Comparison of ENCODE assay signal across 7 mouse cellular contexts in the genomic region with DNA sequence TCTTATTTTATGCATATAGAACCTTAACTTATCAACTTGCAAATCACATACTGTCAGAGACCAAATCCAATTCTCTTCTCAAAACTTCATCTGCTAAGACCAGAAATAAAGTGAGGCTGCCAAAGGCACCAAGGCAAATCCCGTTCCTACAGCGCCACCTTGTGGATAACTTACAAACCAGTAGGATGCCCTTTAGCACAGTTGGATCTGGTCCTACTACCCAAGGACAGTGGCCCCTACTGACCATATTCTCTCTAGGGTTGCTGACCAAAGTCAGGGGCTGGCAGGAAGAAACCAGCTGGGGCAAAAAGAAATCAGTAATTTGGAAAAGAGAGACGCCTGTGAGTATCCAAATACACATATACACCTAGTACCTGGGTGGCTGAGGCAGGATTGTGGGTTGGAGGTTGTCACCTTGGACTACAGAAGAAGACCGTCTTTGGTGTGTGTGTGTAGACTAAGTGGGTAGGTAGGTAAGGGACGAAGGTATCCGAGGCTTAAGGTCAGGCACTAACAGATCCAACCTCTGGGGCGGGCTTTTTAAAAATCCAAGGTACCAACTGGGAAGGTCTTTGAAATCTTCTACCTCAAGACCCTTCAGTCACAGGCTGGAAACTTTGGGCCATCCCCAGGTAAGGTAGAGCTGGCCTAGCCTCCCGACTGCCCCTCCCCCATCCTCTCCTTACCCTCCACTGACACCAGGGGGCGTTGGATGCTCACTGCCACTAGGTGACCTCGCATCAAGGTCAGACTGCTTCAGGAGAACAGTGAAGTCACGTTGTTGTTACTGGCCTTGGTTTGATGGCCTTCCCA. TPM values are rescaled to one million over a fixed set of nuclear protein-coding genes. Genes with fewer than 3 reads are reported as not detected.
DNase-seq lines count a peak whose midpoint lies in the region; ATAC-seq and TF ChIP-seq lines count a peak whose summit lies in the region.

No protein-coding gene starts in this region.

- no peaks in the 10 kb centered on the region for H3K36me3 ChIP-seq in hindbrain, embryonic 16.5 days (ENCODE audit: control insufficient read depth, insufficient read depth, low read length)

- no peak for TF ChIP-seq POLR2A in cerebellum, adult 2 months (IDR thresholded peaks at IDR 0.05; ENCODE audit: borderline replicate concordance, insufficient read depth, low read length)

- ATAC-seq in hindbrain, embryonic 16.5 days, result peak; percentile 75

- no peaks in the 10 kb centered on the region for H3K9me3 ChIP-seq in hindbrain, embryonic 16.5 days (ENCODE audit: control insufficient read depth, low read length)

- no peak overlapping the region for H3K4me3 ChIP-seq in cerebellum, adult 2 months (replicated peaks; ENCODE audit: insufficient read depth, low read depth, low read length)
- H3K4me3 ChIP-seq in hindbrain, embryonic 16.5 days (ENCODE audit: low read length), result no peak overlapping the region

- 52% methylated on average over 11 of the region's 11 CpGs for WGBS in cerebellum, adult 2 months
- WGBS in hindbrain, embryonic 16.5 days, result 56% methylated on average over 11 of the region's 11 CpGs

- H3K27me3 ChIP-seq in cerebellum, adult 2 months (ENCODE audit: control insufficient read depth, insufficient read depth, low read length), result no peaks in the 10 kb centered on the region
- no peaks in the 10 kb centered on the region for H3K27me3 ChIP-seq in hindbrain, embryonic 16.5 days (replicated peaks; ENCODE audit: control insufficient read depth, insufficient read depth, low read length)

- H3K27ac ChIP-seq in cerebellum, adult 2 months (ENCODE audit: insufficient read depth, low read length), result no peak overlapping the region
- no peak overlapping the region for H3K27ac ChIP-seq in hindbrain, embryonic 16.5 days (ENCODE audit: low read depth, low read length)

- no peak overlapping the region for H3K9ac ChIP-seq in hindbrain, embryonic 16.5 days (ENCODE audit: low read depth, low read length)

- DNase-seq in T-cell, adult 2 months (ENCODE audit: low spot score), result peak; percentile 61
- peak in 1 of 2 experiments; percentile 45 for DNase-seq in cerebellum, adult 2 months
- DNase-seq in frontal cortex, postnatal 10 days (ENCODE audit: low spot score in 2 of 2), result peak; percentile 33 to 54
- peak; percentile 33 to 44 for DNase-seq in layer of hippocampus, postnatal 36 days
- DNase-seq in lung, postnatal 4 days, result peak; percentile 42 to 71
- DNase-seq in right cerebral cortex, adult 2 months (ENCODE audit: low spot score in 2 of 2), result peak; percentile 68 to 77

- no peak overlapping the region for H3K4me2 ChIP-seq in hindbrain, embryonic 16.5 days (ENCODE audit: low read length)

- H3K4me1 ChIP-seq in cerebellum, adult 2 months (ENCODE audit: control insufficient read depth, insufficient read depth, low read length), result no peaks in the 10 kb centered on the region
- no peaks in the 10 kb centered on the region for H3K4me1 ChIP-seq in hindbrain, embryonic 16.5 days (ENCODE audit: control insufficient read depth, insufficient read depth, low read depth, low read length)

- peak; percentile 65 for TF ChIP-seq CTCF in cerebellum, adult 2 months (IDR thresholded peaks at IDR 0.05; ENCODE audit: borderline replicate concordance, insufficient read depth, low read depth, low read length)

RNA-seq across cellular contexts. Expression of gene Hadh, which starts 25.9 kb away (rescaled TPM):
- polyA plus RNA-seq in cerebellum, adult 2 months (2012; rRNA removed), result 39.6 and 40.5 TPM in 2 replicates
- 26.1 and 31.1 TPM in 2 replicates for polyA plus RNA-seq in hindbrain, embryonic 16.5 days (2015; fragmentation: Nextera tagmentation; extraction: Ambion mirVana)
- total RNA-seq in layer of hippocampus, postnatal 36 days (2021), result 10 to 100 TPM; 21.0 to 21.5 TPM

RNA-seq across cellular contexts. Expression of gene Cyp2u1, which starts 57.1 kb away (rescaled TPM):
- polyA plus RNA-seq in cerebellum, adult 2 months (2012; rRNA removed), result 13.1 and 13.8 TPM in 2 replicates
- polyA plus RNA-seq in hindbrain, embryonic 16.5 days (2015; fragmentation: Nextera tagmentation; extraction: Ambion mirVana), result 9.4 and 10.2 TPM in 2 replicates
- total RNA-seq in layer of hippocampus, postnatal 36 days (2021), result 10 to 100 TPM; 15.6 to 15.7 TPM
